Mouse (Mus musculus) thymus, postnatal 4 days (tissue): ENCODE data around the gene Ints12.

Source experiments
- DNase-seq: peaks from one replicate; pipeline ENCODE4 v3.0.0; 2021

Gene Ints12

DNA sequence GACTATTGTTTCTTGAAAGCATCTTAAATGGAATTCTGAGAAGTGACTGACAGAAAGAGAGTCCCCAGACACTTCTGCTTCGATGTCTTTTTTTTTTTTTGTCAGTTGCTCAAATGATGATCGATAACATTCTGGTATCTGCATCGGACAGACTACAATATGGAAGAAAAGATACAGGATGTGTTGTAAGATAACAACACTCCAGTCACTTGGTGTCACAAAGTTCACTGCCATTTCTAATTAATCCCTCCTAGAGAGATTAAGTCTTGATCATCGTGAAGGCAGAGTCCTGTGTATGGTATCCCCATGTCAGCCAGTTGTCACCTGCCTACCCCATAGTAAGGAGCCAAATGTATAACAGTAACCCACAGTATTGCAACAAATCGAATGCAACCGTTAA is 60.0 kb downstream of the Ints12 start:
- no peak for DNase-seq

DNA sequence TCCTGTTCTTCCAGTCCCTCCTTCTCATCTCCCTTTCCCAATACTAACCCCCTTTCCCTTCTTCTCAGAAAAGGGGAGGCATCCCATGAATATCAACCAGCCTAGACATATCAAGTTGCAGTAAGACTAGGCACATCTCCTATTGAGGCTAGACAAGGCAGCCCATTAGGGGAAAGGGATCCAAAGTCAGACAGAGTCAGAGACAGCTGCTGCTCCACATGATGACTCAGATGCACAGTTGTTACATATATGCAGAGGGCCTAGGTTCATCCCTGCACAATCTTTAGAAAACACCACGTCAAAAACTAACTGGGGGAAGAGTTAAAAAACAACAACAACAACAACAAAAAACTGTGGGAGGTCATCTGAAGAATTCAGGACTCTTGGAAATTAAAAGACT is 61.2 kb downstream of the Ints12 start:
- DNase-seq: no peak

DNA sequence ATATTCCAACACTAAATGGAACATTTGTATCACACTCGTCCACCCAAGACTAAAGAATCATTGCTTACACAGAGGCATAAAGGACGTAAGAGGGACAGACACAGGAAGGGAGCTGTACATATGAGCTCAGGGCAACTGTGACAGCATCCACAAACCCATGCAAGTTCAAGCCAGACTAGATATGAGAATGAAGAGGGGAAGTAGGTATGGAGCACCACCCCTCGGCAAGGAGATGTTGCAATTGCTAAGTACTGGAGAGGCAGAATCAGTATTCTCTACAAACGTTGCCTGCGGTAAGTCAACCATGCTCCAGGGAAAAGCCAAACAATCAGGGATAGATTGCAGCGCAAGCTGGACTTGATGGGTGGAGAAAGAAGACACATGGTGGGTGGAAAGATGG is 62.0 kb downstream of the Ints12 start:
- no peak for DNase-seq

DNA sequence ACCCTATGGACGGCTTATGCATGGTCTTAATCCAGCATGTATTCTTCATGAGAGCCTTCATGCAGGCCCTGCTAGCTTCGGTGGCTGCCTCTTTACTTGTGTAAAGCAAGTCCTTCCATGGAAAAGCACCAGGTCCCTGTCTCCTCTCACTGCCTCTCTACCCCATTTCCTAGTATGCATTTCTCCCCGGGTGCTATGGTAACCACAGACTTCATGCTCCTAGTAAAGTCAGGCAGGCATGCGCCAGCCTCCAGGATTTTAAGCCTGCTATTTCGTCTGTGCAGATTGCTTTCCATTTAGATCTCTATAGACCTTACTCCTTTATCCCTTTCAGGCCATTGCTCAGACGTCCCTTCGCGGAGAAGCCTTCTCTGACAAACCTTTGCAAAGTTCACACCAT is 63.0 kb downstream of the Ints12 start:
- DNase-seq: no peak

DNA sequence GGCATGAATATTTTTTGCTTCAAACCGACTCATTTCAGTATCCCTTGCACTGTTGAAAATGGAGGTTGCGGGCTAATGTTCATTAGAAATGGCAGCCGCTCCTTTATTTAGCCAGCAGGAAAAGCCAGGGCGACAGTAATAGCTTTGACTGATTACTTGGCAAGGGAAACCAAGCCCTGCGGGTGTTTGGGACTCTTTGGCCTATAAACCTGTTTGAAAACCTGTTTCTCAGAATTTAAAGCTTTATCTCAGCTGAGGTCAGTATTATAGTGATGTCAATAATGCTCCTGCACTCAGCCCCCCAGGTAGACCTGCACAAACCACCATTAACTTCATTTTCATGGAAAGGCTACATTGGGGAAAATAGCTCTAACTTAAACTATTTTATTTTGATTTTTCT is 66.6 kb downstream of the Ints12 start:
- DNase-seq: no peak
